ENCODE assay signal across 15 mouse cellular contexts in the genomic region with DNA sequence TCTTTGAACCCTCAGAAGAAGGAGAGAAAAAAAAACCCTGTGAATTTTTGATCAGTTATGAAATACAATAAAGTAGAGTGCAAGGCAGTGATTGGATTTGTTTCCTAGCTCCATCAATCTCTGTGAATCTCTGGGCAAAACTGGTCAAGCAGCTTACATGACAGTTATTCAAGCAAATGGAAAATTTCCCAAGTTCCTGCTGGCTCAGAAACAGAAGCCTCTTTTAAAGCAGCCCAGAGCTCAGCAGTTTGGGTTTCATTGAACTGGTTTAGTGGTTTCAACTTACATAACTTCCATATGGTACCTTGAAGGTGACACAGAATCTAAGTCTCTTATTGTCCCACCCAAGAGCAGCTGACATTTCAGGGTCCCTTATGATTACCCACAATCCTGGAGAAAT.
"Had no signal": no experiment of that assay in that cellular context is flagged by ENCODE, and none has a peak within 500 bp of the region (broad histone marks: within the 10 kb centered on the region; RNA-seq: fewer than 3 reads in every experiment).

No protein-coding gene starts in this region.

- H3K36me3 ChIP-seq: limb, embryonic 12.5 days; liver, embryonic 12.5 days; midbrain, embryonic 10.5 days; midbrain, embryonic 15.5 days; neural tube, embryonic 12.5 days had no signal

- DNase-seq: kidney, adult 11 months; kidney, adult 9 months; kidney, postnatal 36 days; lung, embryonic 14.5 days; lung, postnatal 10 days; lung, postnatal 4 days; right cerebral cortex, postnatal 25 days; thymus, postnatal 4 days had no signal

- H3K9me3 ChIP-seq: limb, embryonic 12.5 days; liver, embryonic 12.5 days; midbrain, embryonic 10.5 days; midbrain, embryonic 15.5 days; neural tube, embryonic 12.5 days had no signal

- H3K4me1 ChIP-seq: limb, embryonic 12.5 days; liver, embryonic 12.5 days; midbrain, embryonic 10.5 days; midbrain, embryonic 15.5 days; neural tube, embryonic 12.5 days had no signal

- ATAC-seq: liver, embryonic 12.5 days; midbrain, embryonic 15.5 days had no signal

- H3K4me2 ChIP-seq: limb, embryonic 12.5 days; liver, embryonic 12.5 days; lung, embryonic 14.5 days; midbrain, embryonic 15.5 days; neural tube, embryonic 12.5 days had no signal

- H3K4me3 ChIP-seq: limb, embryonic 12.5 days; liver, embryonic 12.5 days; midbrain, embryonic 10.5 days; midbrain, embryonic 15.5 days; neural tube, embryonic 12.5 days had no signal

- H3K27me3 ChIP-seq: limb, embryonic 12.5 days; liver, embryonic 12.5 days; midbrain, embryonic 15.5 days; neural tube, embryonic 12.5 days had no signal

- H3K9ac ChIP-seq: limb, embryonic 12.5 days; liver, embryonic 12.5 days; lung, embryonic 14.5 days; midbrain, embryonic 15.5 days; neural tube, embryonic 12.5 days had no signal

- H3K27ac ChIP-seq: kidney, postnatal 0 days; limb, embryonic 12.5 days; liver, embryonic 12.5 days; midbrain, embryonic 10.5 days; midbrain, embryonic 15.5 days; neural tube, embryonic 12.5 days; stomach, postnatal 0 days had no signal
